Mouse (Mus musculus) G1E (cell line): Measurements from ENCODE around the gene E130308A19Rik. TPM values are rescaled to one million over a fixed set of nuclear protein-coding genes. Genes with fewer than 3 reads are reported as not detected.

ENCODE experiments used
- ATAC-seq: 2 replicates; pipeline ENCODE4 v1.8.0; 2016; ENCODE audit warnings: mild to moderate bottlenecking; ENCODE audit not compliant: insufficient number of reproducible peaks, poor library complexity, low FRiP score, severe bottlenecking; ENCODE audit errors: extremely low read depth
- DNase-seq: peaks from one replicate; pipeline ENCODE4 v3.0.0; 2012; ENCODE audit warnings: low spot score
- H3K27me3 ChIP-seq: 2 replicates; pipeline ENCODE4 v1.6.1; 2012; ENCODE audit warnings: mild to moderate bottlenecking, low read length, inconsistent platforms; ENCODE audit not compliant: insufficient read depth
- H3K36me3 ChIP-seq: replicated peaks from 2 replicates; pipeline ENCODE3; 2012; ENCODE audit warnings: mild to moderate bottlenecking, inconsistent platforms
- H3K4me1 ChIP-seq: 2 replicates; pipeline ENCODE4 v1.6.1; 2012; ENCODE audit warnings: low read depth, low read length, inconsistent platforms, mixed read lengths; ENCODE audit not compliant: insufficient read depth
- H3K4me3 ChIP-seq: 2 replicates; pipeline ENCODE4 v1.5.1; 2012; ENCODE audit warnings: low read depth, mild to moderate bottlenecking, inconsistent platforms, low read length, moderate library complexity, mixed read lengths
- H3K9me3 ChIP-seq: replicated peaks from 2 replicates; pipeline ENCODE4 v1.6.1; 2012; ENCODE audit warnings: inconsistent platforms
- CTCF ChIP-seq: IDR thresholded peaks from 2 replicates; pipeline ENCODE4 v1.5.1; 2012; ENCODE audit warnings: low read depth, low read length, inconsistent platforms, mixed read lengths
- GATA1 ChIP-seq: IDR thresholded peaks from 2 replicates; pipeline ENCODE4 v1.6.1; 2012; ENCODE audit warnings: borderline replicate concordance, low read length, inconsistent platforms, mixed read lengths
- GATA2 ChIP-seq: IDR thresholded peaks from 2 replicates; pipeline ENCODE4 v1.6.1; 2012; ENCODE audit warnings: low read depth, low read length, inconsistent platforms, borderline replicate concordance
- POLR2AphosphoS5 ChIP-seq: IDR thresholded peaks from 2 replicates; pipeline ENCODE4 v1.6.1; 2012; ENCODE audit warnings: low read depth, low read length, inconsistent platforms; ENCODE audit not compliant: insufficient replicate concordance
- TAL1 ChIP-seq: conservative IDR thresholded peaks from 2 replicates; pipeline ENCODE4 v1.6.1; 2012; ENCODE audit warnings: low read depth, low read length, inconsistent platforms, mixed read lengths
- polyA plus RNA-seq: library from polyadenylated mRNA; stranded (reverse); fragments of >175 nt; gene quantifications from 2 replicates; pipeline ENCODE4 v1.2.3, GENCODE M21; 2012
- total RNA-seq, 2 experiments: library from RNA; stranded (forward) in 1 of 2; stranded (reverse) in 1 of 2; fragments of 200-1000 nt in 1 of 2; fragments of >200 nt in 1 of 2; fragmentation: Nextera tagmentation in 1 of 2; gene quantifications; 2 replicates each; pipeline ENCODE4 v1.2.3; 2014 to 2017

Gene E130308A19Rik
- total and polyA plus RNA-seq, 3 experiments: 6.1 to 33.8 (median 8.1) TPM

DNA sequence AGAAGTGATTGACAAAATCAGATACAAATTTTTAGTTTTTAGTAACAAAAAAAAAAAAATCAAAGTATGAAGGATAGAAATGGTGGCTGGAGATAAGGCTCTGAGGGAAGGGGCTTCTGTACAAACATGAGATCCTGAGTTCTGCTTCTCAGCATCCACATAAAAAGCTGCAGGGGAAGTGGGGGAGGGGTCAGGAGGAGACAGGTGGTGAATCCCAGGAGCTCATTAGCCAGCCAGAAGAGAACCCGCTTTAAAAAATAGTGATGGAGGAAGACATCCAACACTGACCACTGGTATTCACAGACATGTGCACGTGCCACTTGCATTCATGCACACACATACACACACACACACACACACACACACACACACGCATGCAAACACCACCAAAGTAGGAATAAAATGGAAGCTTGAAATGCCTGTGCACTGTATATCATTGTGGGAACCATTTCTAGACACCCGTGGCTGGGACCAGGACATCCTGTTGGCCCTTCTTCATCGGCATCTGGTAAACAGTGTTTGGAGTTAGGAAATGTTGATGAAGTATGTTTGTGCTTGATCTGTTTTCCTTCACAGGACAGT, 30.1 kb downstream of the E130308A19Rik start:
- TF ChIP-seq POLR2AphosphoS5 (no peak), GATA2 (no peak), CTCF (no peak), GATA1 (no peak), TAL1 (no peak)
- peaks cover 16% of the 10 kb centered on the region; the same call in 1 of the 2 replicates for H3K4me1 ChIP-seq
- no peaks in the 10 kb centered on the region for H3K27me3 ChIP-seq
- DNase-seq (no peak), ATAC-seq (no peak)
- H3K4me3 ChIP-seq: no peak overlapping the region
- peaks cover 3% of the 10 kb centered on the region for H3K36me3 ChIP-seq
- no peaks in the 10 kb centered on the region for H3K9me3 ChIP-seq

DNA sequence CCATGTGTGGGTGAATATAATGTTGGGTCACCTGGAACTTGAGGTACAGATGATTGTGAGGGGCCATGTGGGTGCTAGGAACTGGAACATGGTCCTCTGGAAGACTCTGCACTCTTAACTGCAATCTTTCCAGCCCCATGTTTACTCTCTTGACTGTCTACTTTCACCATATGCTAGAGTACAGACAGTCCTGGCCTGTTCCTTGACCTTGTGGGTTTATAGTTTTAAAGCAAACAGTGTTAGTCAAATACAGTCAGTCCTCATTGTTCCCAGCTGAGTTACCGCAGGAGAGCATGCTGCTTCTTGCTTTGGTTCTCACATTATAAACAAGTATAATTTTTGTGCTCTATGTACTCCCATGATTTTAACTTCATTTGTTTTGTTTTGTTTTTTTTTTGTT, 36.2 kb downstream of the E130308A19Rik start:
- TF ChIP-seq TAL1 (no peak), GATA2 (no peak), CTCF (no peak)
- no peaks in the 10 kb centered on the region for H3K27me3 ChIP-seq

DNA sequence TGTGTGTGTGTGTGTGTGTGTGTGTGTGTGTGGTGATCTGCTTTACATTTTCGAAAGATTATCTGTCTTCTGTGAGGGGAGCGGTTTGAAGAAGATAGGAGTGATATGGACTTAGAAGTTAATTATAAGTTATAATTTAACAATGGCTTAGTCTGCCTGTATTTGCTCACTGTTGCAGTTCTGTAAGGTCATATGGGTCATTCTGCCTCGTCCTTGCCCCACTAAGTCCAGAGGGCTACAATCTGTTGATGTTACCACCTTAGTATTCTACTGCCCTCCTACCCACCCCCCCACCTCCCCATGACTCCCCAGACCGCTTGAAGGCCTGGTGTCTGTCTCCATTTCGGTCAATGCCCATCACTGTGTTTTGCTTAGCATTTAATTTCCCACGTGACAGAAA, 37.4 kb downstream of the E130308A19Rik start:
- Histone ChIP-seq H3K4me1 (peaks cover 24% of the 10 kb centered on the region), H3K4me3 (no peak overlapping the region), H3K27me3 (no peaks in the 10 kb centered on the region), H3K9me3 (peaks cover 5% of the 10 kb centered on the region), H3K36me3 (peaks cover 28% of the 10 kb centered on the region)
- no peak for DNase-seq
- TF ChIP-seq GATA1 (no peak), CTCF (no peak), TAL1 (no peak), GATA2 (no peak), POLR2AphosphoS5 (no peak)
- ATAC-seq: no peak

More for the DNA sequence above, 36.2 kb downstream of the E130308A19Rik start:
- H3K4me1 ChIP-seq: peaks cover 16% of the 10 kb centered on the region
- no peak for DNase-seq
- H3K4me3 ChIP-seq: no peak overlapping the region
- peaks cover 28% of the 10 kb centered on the region for H3K36me3 ChIP-seq
- ATAC-seq: no peak
- H3K9me3 ChIP-seq: peaks cover 5% of the 10 kb centered on the region

DNA sequence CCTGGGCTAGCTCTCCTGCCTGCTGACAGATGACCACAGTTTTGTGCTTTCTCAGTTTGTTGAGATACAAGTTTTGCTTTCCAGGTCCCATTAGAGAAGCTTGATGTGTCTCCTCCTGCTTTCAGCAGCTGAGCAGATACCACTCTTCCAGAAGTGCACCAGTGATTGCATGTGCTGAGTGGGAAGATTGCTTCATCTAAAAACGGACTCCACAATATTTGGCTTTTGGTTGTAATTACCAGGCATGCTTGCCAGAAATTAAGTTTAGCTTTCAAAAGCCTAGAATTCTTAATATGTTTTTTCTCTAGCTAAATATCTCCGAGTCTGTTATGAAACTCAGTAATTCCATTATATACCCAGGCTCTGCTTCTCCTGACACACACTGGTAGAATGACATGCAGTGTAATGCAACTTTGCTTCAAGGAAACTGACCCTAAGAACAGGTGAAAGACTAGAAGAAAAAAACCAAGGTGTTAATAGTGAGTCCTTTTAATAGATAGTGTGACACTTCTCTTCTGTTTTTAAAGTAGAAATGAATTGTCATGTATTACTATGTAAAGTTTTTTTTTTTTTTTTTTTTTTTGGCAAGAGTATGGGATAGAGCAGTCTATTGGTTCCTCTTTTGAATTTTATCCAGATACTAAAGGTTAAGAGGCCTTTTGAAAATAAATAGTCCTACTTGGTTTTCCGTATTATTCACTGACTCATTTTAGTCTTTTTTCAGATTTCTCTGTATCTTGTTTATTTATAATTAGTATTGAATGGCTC, 40.7 kb downstream of the E130308A19Rik start:
- H3K4me1 ChIP-seq: peaks cover 38% of the 10 kb centered on the region
- H3K4me3 ChIP-seq: no peak overlapping the region
- no peak for TF ChIP-seq CTCF
- TF ChIP-seq GATA2: no peak
- no peak for TF ChIP-seq TAL1
- no peak for TF ChIP-seq POLR2AphosphoS5
- no peak for TF ChIP-seq GATA1
- peaks cover 5% of the 10 kb centered on the region for H3K9me3 ChIP-seq
- DNase-seq (no peak), ATAC-seq (no peak)
- H3K36me3 ChIP-seq: peaks cover 21% of the 10 kb centered on the region
- H3K27me3 ChIP-seq: no peaks in the 10 kb centered on the region

DNA sequence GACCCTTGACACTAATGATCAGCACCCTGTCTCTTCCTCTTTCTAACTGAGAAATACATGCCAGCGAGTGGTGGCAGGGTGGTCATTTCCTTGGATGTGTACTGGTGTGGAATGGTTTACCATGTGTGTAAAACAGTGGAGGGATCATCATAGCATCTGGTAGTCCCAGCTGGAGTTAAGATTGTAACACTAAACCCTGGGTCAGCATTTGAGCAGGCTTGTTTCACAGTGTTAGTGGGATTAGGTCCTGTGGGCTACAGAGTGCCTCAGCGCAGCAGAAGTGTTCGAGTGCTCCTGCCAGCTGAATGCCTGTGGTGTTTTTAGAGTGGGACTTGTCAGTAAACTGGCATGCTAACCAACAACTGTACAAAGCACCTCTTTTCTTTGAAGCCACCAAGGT, 42.0 kb downstream of the E130308A19Rik start:
- no peak for DNase-seq
- H3K27me3 ChIP-seq: no peaks in the 10 kb centered on the region
- ATAC-seq: no peak
- H3K4me1 ChIP-seq: peaks cover 37% of the 10 kb centered on the region
- H3K9me3 ChIP-seq: peaks cover 5% of the 10 kb centered on the region
- TF ChIP-seq GATA2: no peak
- no peak for TF ChIP-seq POLR2AphosphoS5
- no peak for TF ChIP-seq CTCF
- no peak for TF ChIP-seq TAL1
- no peak for TF ChIP-seq GATA1
- peaks cover 11% of the 10 kb centered on the region for H3K36me3 ChIP-seq
- H3K4me3 ChIP-seq: no peak overlapping the region

DNA sequence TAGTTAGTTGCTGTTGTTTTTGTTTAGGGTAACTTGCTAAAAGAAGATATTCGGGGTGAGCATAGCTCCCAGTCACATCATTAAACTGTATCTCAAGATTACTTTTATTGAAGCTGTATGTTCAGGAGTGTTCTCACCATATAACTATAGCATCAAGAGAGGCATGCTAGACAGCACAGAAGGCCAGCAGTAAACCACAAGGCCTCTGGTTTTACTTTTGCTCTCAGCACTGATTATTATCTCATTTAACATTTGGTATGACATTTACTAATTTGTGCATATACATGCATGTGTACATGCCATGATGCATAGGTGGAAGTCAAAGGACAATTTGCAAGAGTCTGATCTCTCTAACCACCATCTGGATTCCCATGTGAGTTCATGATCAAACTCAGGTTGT, 43.1 kb downstream of the E130308A19Rik start:
- ATAC-seq (no peak), DNase-seq (no peak)
- Histone ChIP-seq H3K4me3 (no peak overlapping the region), H3K9me3 (peaks cover 5% of the 10 kb centered on the region), H3K27me3 (no peaks in the 10 kb centered on the region), H3K4me1 (peaks cover 42% of the 10 kb centered on the region), H3K36me3 (peaks cover 9% of the 10 kb centered on the region)
- TF ChIP-seq GATA2: no peak
- TF ChIP-seq GATA1: no peak
- no peak for TF ChIP-seq POLR2AphosphoS5
- TF ChIP-seq CTCF: no peak
- no peak for TF ChIP-seq TAL1
